Mouse (Mus musculus) MEL (cell line): ENCODE results near the gene Diaph3. TPM values are rescaled to one million over a fixed set of nuclear protein-coding genes. Genes with fewer than 3 reads are reported as not detected.

Experiments
- DNase-seq: peaks from one replicate; pipeline ENCODE4 v3.0.0; 2011; ENCODE audit warnings: low read depth, low spot score
- H3K27ac ChIP-seq: 2 replicates; pipeline ENCODE4 v1.5.1; 2012; ENCODE audit warnings: low read depth, mild to moderate bottlenecking, control low read depth, low read length, moderate library complexity; ENCODE audit not compliant: control insufficient read depth
- H3K27me3 ChIP-seq, 2 experiments: fragments of 150-350 bp in 1 of 2; sonication (generic) in 1 of 2; 2 replicates each; pipeline ENCODE4 v1.6.1; 2012; ENCODE audit warnings: low read length in 2 of 2, mild to moderate bottlenecking in 2 of 2, improper control_type of control experiment in 1 of 2, moderate library complexity in 1 of 2; ENCODE audit not compliant: insufficient read depth in 2 of 2, control insufficient read depth in 1 of 2
- H3K36me3 ChIP-seq, 2 experiments: 2 replicates each; pipeline ENCODE4 v1.6.1; 2012 to 2014; ENCODE audit warnings: low read length in 2 of 2, improper control_type of control experiment in 1 of 2, inconsistent platforms in 1 of 2, mild to moderate bottlenecking in 1 of 2; ENCODE audit not compliant: insufficient read depth in 2 of 2, control insufficient read depth in 1 of 2
- H3K4me1 ChIP-seq, 2 experiments: fragments of 150-350 bp in 1 of 2; sonication (generic) in 1 of 2; 2 replicates each; pipeline ENCODE4 v1.6.1; 2012; ENCODE audit warnings: low read length in 2 of 2, improper control_type of control experiment in 1 of 2, mild to moderate bottlenecking in 1 of 2; ENCODE audit not compliant: insufficient read depth in 2 of 2, control insufficient read depth in 1 of 2
- H3K4me3 ChIP-seq, 2 experiments: fragments of 150-350 bp in 1 of 2; sonication (generic) in 1 of 2; 2 replicates each; pipeline ENCODE4 v1.5.1; 2012; ENCODE audit warnings: low read depth in 2 of 2, low read length in 2 of 2, mild to moderate bottlenecking in 2 of 2, moderate library complexity in 2 of 2, control low read depth in 1 of 2, improper control_type of control experiment in 1 of 2; ENCODE audit not compliant: control insufficient read depth in 1 of 2, insufficient read depth in 1 of 2
- H3K79me2 ChIP-seq: 2 replicates; pipeline ENCODE4 v1.6.1; 2012; ENCODE audit warnings: mild to moderate bottlenecking, low read length, moderate library complexity; ENCODE audit not compliant: control insufficient read depth, poor library complexity, insufficient read depth
- H3K9ac ChIP-seq: 2 replicates; pipeline ENCODE4 v1.6.1; 2012; ENCODE audit warnings: low read depth, mild to moderate bottlenecking, control low read depth, low read length, moderate library complexity; ENCODE audit not compliant: control insufficient read depth, poor library complexity, severe bottlenecking
- H3K9me3 ChIP-seq: fragments of 150-350 bp; sonication (generic); replicated peaks from 2 replicates; pipeline ENCODE4 v1.6.1; 2012; ENCODE audit warnings: mild to moderate bottlenecking, low read length, improper control_type of control experiment, moderate library complexity; ENCODE audit not compliant: insufficient read depth
- CHD1 ChIP-seq: IDR thresholded peaks from 2 replicates; pipeline ENCODE4 v1.6.1; 2012; ENCODE audit warnings: low read depth, mild to moderate bottlenecking, inconsistent platforms, low read length, improper control_type of control experiment
- CTCF ChIP-seq, 3 experiments: IDR thresholded peaks in 2 of 3; conservative IDR thresholded peaks in 1 of 3; 2 replicates each; pipeline ENCODE4 v1.5.1; 2011 to 2012; ENCODE audit warnings: low read length in 3 of 3, low read depth in 2 of 3, mild to moderate bottlenecking in 2 of 3, improper control_type of control experiment in 1 of 3, inconsistent platforms in 1 of 3, mixed read lengths in 1 of 3, moderate library complexity in 1 of 3; ENCODE audit not compliant: control insufficient read depth in 1 of 3, insufficient read depth in 1 of 3, poor library complexity in 1 of 3, severe bottlenecking in 1 of 3
- E2F4 ChIP-seq: IDR thresholded peaks from 2 replicates; pipeline ENCODE4 v1.6.1; 2011; ENCODE audit warnings: low read depth, low read length, improper control_type of control experiment, borderline replicate concordance
- ELF1 ChIP-seq: IDR thresholded peaks from 2 replicates; pipeline ENCODE4 v1.6.1; 2014; ENCODE audit warnings: low read depth, mild to moderate bottlenecking, inconsistent platforms, low read length, improper control_type of control experiment, moderate library complexity
- ETS1 ChIP-seq: IDR thresholded peaks from 2 replicates; pipeline ENCODE4 v1.6.1; 2012; ENCODE audit warnings: low read depth, mild to moderate bottlenecking, inconsistent platforms, low read length, improper control_type of control experiment, moderate library complexity
- HCFC1 ChIP-seq: IDR thresholded peaks from 2 replicates; pipeline ENCODE4 v1.6.1; 2012; ENCODE audit warnings: low read depth, mild to moderate bottlenecking, inconsistent platforms, low read length, improper control_type of control experiment, moderate library complexity
- JUND ChIP-seq: IDR thresholded peaks from 2 replicates; pipeline ENCODE4 v1.6.1; 2011; ENCODE audit warnings: low read depth, mild to moderate bottlenecking, improper control_type of control experiment, low read length
- KAT2A ChIP-seq: conservative IDR thresholded peaks from 2 replicates; pipeline ENCODE4 v1.6.1; 2012; ENCODE audit warnings: low read depth, low read length, improper control_type of control experiment, inconsistent platforms
- MAFK ChIP-seq: IDR thresholded peaks from 2 replicates; pipeline ENCODE4 v1.6.1; 2011; ENCODE audit warnings: low read depth, mild to moderate bottlenecking, low read length, improper control_type of control experiment, borderline replicate concordance
- MAX ChIP-seq: IDR thresholded peaks from 2 replicates; pipeline ENCODE4 v1.6.1; 2011; ENCODE audit warnings: low read length, improper control_type of control experiment
- MAZ ChIP-seq: IDR thresholded peaks from 2 replicates; pipeline ENCODE4 v1.6.1; 2012; ENCODE audit warnings: low read depth, mild to moderate bottlenecking, inconsistent platforms, low read length, improper control_type of control experiment
- MEF2A ChIP-seq: IDR thresholded peaks from 2 replicates; pipeline ENCODE4 v1.6.1; 2014; ENCODE audit warnings: low read depth, mild to moderate bottlenecking, inconsistent platforms, low read length, improper control_type of control experiment; ENCODE audit not compliant: poor library complexity, insufficient replicate concordance, severe bottlenecking; ENCODE audit errors: extremely low read depth
- MYC ChIP-seq: IDR thresholded peaks from 2 replicates; pipeline ENCODE4 v1.6.1; 2011; ENCODE audit warnings: low read depth, mild to moderate bottlenecking, low read length, improper control_type of control experiment, moderate library complexity
- NELFE ChIP-seq: IDR thresholded peaks from 2 replicates; pipeline ENCODE4 v1.6.1; 2011; ENCODE audit warnings: low read depth, low read length, improper control_type of control experiment
- NRF1 ChIP-seq: IDR thresholded peaks from 2 replicates; pipeline ENCODE4 v1.6.1; 2014; ENCODE audit warnings: low read depth, mild to moderate bottlenecking, inconsistent platforms, low read length, improper control_type of control experiment, moderate library complexity; ENCODE audit not compliant: poor library complexity, insufficient read depth, severe bottlenecking
- POLR2AphosphoS2 ChIP-seq: IDR thresholded peaks from 2 replicates; pipeline ENCODE4 v1.6.1; 2011; ENCODE audit warnings: low read length, improper control_type of control experiment
- TAL1 ChIP-seq: IDR thresholded peaks from 2 replicates; pipeline ENCODE4 v1.6.1; 2012; ENCODE audit warnings: mild to moderate bottlenecking, inconsistent platforms, low read length, moderate library complexity, mixed read lengths
- TBP ChIP-seq: IDR thresholded peaks from 2 replicates; pipeline ENCODE4 v1.8.0; 2011; ENCODE audit warnings: low read depth, low read length, improper control_type of control experiment
- TCF12 ChIP-seq: IDR thresholded peaks from 2 replicates; pipeline ENCODE4 v1.6.1; 2014; ENCODE audit warnings: low read depth, mild to moderate bottlenecking, inconsistent platforms, low read length, improper control_type of control experiment, moderate library complexity
- UBTF ChIP-seq: IDR thresholded peaks from 2 replicates; pipeline ENCODE4 v1.6.1; 2012; ENCODE audit warnings: low read depth, mild to moderate bottlenecking, inconsistent platforms, low read length, improper control_type of control experiment, moderate library complexity, borderline replicate concordance; ENCODE audit not compliant: insufficient read depth
- USF1 ChIP-seq: IDR thresholded peaks from 2 replicates; pipeline ENCODE4 v1.6.1; 2014; ENCODE audit warnings: low read depth, mild to moderate bottlenecking, inconsistent platforms, low read length, improper control_type of control experiment, moderate library complexity
- USF2 ChIP-seq, 2 experiments: IDR thresholded peaks; 2 replicates each; pipeline ENCODE4 v1.6.1; 2011 to 2012; ENCODE audit warnings: improper control_type of control experiment in 2 of 2, low read length in 2 of 2, borderline replicate concordance in 1 of 2, inconsistent platforms in 1 of 2, low read depth in 1 of 2, mild to moderate bottlenecking in 1 of 2; ENCODE audit not compliant: insufficient read depth in 1 of 2
- ZKSCAN1 ChIP-seq: IDR thresholded peaks from 2 replicates; pipeline ENCODE4 v1.6.1; 2012; ENCODE audit warnings: low read depth, mild to moderate bottlenecking, inconsistent platforms, low read length, improper control_type of control experiment, moderate library complexity
- ZNF384 ChIP-seq: IDR thresholded peaks from 2 replicates; pipeline ENCODE4 v1.6.1; 2012; ENCODE audit warnings: low read depth, mild to moderate bottlenecking, inconsistent platforms, low read length, improper control_type of control experiment
- polyA plus RNA-seq, 2 experiments: library from polyadenylated mRNA; stranded (reverse) in 1 of 2; unstranded in 1 of 2; fragments of >175 nt in 1 of 2; fragments of >200 nt in 1 of 2; gene quantifications; 2 replicates each; pipeline versions ENCODE4 v1.2.1 to v1.2.4; 2012; ENCODE audit warnings: low replicate concordance in 2 of 2, low read depth in 1 of 2; ENCODE audit not compliant: insufficient read length in 2 of 2, insufficient read depth in 1 of 2, missing spikeins in 1 of 2
- total RNA-seq: library from RNA; depleted of rRNA; stranded (reverse); fragments of 300-350 nt; gene quantifications from 2 replicates; pipeline ENCODE4 v1.2.3, GENCODE M21; 2012

Gene Diaph3
- total and polyA plus RNA-seq, 3 experiments, result 9.0 to 11.9 TPM; not detected in 1

DNA sequence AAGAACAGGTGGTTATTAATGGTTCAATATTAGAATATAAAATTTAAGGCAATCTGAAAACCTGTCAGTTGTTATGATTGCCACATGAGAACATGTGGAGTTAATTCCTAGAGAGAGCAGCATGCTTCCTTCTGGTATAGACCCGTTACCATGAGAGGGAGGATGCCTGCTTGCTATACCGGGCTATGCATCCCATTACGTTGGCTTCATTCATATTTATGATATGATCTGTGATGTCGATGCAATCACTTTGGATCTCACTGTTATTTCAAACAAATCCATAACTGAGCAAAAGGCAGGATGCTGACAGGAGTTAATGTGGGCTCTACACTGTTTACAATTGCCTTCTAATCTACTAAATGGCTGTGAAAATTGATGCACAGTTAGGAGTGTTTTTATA, 439.9 kb downstream of the Diaph3 start (continued):
- TF ChIP-seq MEF2A (no peak), NELFE (no peak)
- TF ChIP-seq, all 39 proteins: peak for 0

DNA sequence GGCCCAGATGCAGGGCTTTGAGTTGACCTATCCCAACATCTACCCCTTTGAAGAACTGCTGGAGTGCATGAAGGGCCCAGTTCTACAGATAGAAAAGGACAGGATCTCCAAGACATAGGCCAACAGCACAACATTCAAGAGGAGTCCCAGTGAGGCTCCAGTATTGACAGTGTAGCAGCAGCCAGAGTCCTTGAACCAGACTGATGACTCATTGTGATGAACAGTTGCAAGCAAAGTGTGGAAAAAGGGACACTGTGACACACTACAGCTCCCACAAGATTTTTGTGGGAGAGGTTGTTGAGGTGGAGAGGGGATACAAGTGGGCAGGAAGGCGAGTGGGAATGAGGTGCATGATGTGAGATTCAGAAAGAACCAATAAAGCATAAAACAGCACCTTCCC, 443.1 kb downstream of the Diaph3 start:
- no peak overlapping the region for H3K27ac ChIP-seq
- TF ChIP-seq USF1 (no peak), MEF2A (no peak), MAFK (no peak), UBTF (no peak), TCF12 (no peak), E2F4 (no peak), KAT2A (no peak), MAZ (no peak), HCFC1 (no peak), TAL1 (no peak), MYC (no peak)
- H3K4me1 ChIP-seq, result no peaks in the 10 kb centered on the region
- no peaks in the 10 kb centered on the region for H3K36me3 ChIP-seq
- H3K9me3 ChIP-seq, result no peaks in the 10 kb centered on the region
- H3K79me2 ChIP-seq, result no peaks in the 10 kb centered on the region
- H3K27me3 ChIP-seq, result no peaks in the 10 kb centered on the region
- no peak overlapping the region for H3K4me3 ChIP-seq
- H3K9ac ChIP-seq, result no peak overlapping the region
- no peak for DNase-seq

DNA sequence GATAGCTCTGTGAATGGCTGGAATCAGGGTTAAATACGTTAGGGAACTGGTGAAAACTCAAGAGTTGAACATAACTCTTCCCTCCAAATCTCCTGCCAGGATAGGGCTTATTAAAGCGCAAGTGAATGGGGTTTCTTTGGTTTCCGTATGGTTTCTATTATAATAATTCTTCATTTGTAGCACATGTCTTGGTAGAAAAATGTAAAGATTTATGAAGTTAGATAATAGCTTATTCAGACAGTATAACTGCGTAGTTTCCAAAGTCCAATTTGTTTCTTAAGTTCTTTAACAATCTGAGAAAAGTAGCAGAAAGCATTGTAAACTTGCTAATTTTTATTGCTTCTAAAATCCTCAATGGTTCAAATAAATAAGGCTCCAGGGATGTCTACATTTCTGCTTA, 448.3 kb downstream of the Diaph3 start:
- no peak overlapping the region for H3K27ac ChIP-seq
- no peak overlapping the region for H3K4me3 ChIP-seq
- H3K4me1 ChIP-seq, result no peaks in the 10 kb centered on the region; a peak in 1 of 4 replicates
- no peaks in the 10 kb centered on the region for H3K79me2 ChIP-seq
- H3K27me3 ChIP-seq, result no peaks in the 10 kb centered on the region
- TF ChIP-seq MYC, result no peak
- no peak for TF ChIP-seq TAL1
- no peak for TF ChIP-seq ZNF384
- TF ChIP-seq USF1, result no peak
- TF ChIP-seq MEF2A, result no peak
- TF ChIP-seq E2F4, result no peak
- no peak for TF ChIP-seq ZKSCAN1
- TF ChIP-seq ETS1, result no peak
- TF ChIP-seq CTCF (IDR thresholded peaks at IDR 0.05 in 2 of 3, conservative IDR thresholded peaks at IDR 0.05 in 1 of 3; ENCODE audit: control insufficient read depth in 1 of 3, insufficient read depth in 1 of 3, low read depth in 2 of 3, low read length in 3 of 3, poor library complexity in 1 of 3, severe bottlenecking in 1 of 3), result no peak
- no peak for TF ChIP-seq MAX
- TF ChIP-seq KAT2A, result no peak
- no peak for TF ChIP-seq ELF1
- no peak for TF ChIP-seq NRF1
- no peak for TF ChIP-seq TBP
- TF ChIP-seq CHD1, result no peak
- no peak for TF ChIP-seq TCF12
- no peak for TF ChIP-seq POLR2AphosphoS2
- TF ChIP-seq JUND, result no peak
- no peak for TF ChIP-seq USF2 (IDR thresholded peaks at IDR 0.05; ENCODE audit: borderline replicate concordance in 1 of 2, insufficient read depth in 1 of 2, low read depth in 1 of 2, low read length in 2 of 2)
- peaks cover 0 to 2% of the 10 kb centered on the region in 2 experiments; a peak in 2 of 4 replicates for H3K36me3 ChIP-seq
- H3K9me3 ChIP-seq, result no peaks in the 10 kb centered on the region
- no peak overlapping the region for H3K9ac ChIP-seq
- no peak for DNase-seq
